Mouse (Mus musculus) cerebellum, adult 8-10 months (tissue): ENCODE data around the gene Mylk4.

ENCODE experiments used
- DNase-seq: peaks from one replicate; pipeline ENCODE4 v3.0.0; 2022

Mylk4 gene

DNA sequence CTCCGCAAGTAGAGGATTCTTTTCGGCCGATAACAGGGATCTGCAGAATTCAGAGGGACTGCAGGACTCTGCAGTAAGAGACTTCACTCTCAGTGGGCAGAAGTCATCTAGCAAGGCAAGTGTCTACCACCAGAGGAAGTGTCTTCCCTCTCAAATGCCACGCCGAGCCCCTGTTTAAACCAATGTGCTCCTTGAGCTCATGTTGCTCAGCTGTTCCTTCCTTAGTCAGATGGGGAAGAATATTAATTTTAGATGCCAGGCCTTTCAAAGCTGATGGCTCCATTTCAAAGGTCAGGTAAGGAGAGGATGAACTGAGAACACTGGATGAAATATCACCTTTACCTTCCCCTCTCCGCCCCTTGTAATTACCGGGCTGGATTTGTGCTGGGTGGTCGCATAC is at the start of gene Mylk4:
TSS of gene Mylk4 (minus strand) at position 139 of the 400 bp plus-strand sequence.
- DNase-seq, result no peak

DNA sequence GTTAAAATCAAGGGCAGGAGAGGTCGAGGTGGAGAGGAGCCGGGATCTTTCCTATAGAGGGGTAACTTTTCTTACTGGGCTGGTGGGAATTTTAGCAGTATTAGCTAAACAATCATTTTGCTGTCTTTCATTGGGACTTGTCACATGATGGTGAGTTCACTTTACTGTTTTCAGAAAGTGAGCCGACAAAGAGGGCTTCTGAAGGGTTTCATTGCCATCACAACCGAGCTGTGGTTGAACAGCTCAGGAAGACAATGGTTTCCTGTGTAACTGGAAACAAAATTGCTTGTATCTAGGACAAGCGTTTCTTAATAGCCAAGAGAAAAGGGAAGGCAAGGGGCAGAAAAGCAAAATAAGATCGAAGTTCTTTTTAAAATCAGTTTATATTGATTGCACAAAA is 49.5 kb upstream of the Mylk4 start:
- DNase-seq, result no peak

DNA sequence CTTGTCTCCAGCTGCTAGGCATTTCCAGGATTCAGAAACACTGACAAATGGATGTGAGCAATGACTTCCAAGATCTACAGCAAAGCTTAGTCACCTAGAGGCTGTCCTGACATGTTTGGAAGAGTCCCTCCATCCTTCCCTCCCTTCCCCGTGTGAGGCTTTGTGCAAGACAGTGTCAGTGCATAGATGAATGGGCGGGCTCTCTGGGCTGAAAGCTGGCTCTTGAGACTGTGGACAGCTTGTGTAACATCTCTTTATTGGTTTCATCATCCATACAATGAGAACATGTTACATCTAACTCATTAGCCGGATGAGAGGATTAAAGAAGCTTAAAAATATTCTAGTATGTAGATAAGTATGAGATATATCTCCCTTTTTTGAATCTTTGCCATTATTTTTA is 49.0 kb upstream of the Mylk4 start:
- DNase-seq, result no peak

DNA sequence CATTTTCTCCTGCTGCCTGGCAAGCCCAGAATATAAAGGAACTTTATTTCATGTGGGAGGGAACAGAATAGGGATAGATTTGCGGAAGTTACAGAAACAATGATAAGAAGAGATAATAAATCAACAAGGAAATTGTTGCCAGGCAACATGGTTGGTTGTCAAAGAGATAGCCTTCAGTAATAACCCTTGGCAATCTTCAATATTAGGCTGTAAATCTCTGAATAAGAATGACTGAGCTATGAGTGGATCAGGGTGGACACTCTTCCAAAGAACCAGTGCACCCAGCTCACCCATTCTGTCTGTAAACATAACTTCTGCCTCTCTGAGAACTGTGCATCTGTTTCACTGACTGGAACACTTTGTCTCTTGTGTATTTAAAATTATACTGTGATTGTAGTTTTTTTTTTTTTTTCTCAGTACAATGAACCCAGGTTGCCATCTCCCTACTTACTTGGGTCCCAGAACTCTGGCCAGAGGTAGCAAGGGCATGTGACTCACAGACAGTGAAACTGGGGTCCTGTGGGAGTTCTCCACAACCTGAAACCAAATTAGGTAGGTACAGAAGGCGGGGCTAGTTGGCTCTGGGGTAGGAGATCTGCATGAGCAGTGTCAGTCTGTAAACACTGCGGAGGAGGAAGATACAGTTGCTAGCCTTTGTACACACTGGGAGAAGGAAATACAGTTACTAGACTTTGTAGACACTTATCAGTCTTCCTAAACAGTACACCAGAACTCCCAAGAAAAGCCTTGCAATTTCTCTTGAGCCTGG is 47.9 kb upstream of the Mylk4 start:
- no peak for DNase-seq

DNA sequence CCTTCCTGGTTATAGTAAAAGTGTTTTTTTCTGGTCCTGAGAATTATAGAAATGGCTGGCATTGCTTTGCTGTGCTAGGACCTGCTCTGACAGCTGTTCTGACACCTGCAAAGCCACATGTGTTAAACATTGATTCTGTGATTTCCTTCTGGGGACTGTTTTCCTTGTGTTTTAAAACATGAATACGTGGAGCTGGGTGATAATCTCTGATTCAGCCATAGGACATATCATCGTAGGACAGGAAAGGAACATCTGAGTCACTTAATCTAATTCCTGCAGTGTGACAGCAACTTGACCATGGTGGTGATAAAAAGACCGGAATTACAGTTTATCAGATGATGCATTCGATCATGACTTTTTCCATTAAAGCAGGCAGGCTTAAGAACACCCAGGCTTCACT is 45.1 kb upstream of the Mylk4 start:
- no peak for DNase-seq

DNA sequence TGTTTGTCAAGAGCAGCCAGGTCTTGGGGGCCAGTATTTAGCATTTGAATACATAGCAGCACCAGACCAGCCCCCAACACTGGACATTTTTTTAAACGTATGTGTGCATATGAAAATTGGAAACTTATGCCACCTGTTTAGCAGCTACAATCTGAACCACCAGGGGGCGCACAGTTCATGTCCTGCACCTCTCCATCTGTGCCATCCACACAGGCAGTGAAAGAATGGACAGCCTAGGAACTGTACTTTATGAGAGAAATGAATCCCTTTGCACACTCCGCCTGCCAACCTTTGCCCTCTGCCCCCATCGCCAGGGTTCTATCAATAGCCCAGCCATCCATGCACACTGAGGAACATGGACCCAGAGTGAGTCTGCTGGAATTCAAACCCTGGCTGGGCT is 44.2 kb upstream of the Mylk4 start:
- peak; percentile 37 for DNase-seq

DNA sequence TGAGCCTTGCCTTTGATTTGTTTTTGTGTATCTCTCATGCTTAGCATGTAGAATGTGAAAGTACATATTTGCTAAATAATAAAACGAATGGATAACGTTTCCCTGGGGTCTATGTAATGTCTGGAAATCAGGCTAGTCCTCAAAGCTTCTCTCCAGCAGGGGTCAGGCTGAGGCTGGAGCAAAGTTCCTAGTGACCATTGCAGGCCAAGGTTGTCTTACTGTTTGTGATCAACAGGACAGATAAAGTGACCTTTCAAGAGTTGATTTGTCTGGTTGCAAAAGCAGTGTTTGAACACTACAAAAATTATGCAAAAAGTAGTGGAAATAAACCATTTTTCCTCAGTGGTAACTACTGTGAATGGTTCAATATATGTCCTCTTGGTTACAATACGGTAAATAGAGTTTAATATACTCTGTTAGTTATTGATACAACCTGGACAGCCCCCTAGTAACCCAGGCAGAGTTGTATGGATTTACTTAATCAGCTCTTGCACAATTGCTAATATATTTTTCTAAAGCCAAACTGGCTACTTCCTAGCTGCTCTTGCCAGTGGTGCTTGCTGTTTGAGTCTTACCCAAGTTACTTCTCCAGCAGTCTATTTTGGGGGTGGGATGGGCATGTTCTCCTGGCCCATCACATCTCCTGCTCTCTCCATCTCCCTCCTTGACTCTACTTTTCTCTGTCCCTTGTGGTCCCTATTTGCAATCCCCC is 43.5 kb upstream of the Mylk4 start:
- DNase-seq, result no peak

DNA sequence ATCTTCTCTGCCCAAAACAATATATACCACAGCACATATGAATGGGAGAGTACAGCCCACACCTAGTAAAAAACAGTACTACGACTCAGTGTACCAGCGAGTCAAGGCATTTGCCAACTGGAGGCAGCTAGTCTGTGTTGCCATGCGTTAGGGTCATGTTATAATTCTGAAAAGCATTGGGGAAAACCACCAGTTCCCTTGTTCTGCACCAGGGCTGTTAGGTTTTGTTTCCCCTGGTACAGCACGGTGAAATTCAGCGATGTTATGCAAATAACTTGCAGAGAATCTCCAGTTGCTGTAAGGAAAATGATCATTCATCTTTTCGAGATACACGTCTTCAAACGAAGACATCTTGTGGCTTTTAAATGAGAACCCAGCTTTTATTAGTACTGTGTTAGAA is 41.8 kb upstream of the Mylk4 start:
- DNase-seq, result no peak

DNA sequence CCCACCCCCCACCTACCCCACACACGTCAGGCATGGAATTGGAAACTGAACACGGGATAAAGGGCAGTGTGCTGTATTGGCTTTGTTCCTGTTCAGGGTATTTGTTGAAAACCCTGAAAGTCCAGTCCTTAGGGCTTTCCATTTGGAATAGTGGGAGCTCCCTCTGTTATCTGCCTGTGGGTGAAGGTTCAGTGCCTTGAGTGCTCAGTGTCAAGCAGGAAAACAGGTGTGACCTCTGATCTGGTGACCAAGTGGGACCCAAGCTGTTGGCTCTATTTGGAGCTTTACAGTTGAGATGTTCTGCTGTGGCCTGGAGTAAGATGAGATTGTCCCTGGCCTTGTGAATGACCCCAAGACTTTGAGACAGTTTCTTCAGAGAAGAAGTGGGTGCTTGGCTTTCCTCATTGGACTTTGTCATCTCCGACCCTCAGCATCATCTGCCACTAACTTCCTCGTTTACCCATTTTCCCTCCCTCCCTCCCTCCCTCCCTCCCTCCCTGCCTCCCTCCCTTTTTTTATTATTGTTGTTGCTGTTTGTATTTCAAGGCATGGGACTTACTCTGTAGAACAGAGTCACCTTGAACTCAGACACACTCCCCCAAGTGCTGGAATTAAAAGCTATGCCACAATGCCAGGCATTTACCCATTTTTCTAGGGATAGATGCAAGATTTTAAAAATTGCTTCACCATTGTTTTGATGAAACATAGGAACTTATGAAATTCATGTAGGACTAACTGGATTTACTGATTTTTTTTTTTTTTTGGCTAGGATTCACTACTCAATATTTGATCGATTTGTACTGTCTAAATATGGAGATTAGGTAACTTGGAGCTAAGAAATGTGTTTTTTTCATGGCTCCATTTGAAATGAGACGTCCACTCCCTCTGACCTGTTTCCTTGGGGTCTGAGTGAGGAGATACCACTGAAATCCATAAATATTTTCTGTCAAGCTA is 40.9 kb upstream of the Mylk4 start:
- no peak for DNase-seq

DNA sequence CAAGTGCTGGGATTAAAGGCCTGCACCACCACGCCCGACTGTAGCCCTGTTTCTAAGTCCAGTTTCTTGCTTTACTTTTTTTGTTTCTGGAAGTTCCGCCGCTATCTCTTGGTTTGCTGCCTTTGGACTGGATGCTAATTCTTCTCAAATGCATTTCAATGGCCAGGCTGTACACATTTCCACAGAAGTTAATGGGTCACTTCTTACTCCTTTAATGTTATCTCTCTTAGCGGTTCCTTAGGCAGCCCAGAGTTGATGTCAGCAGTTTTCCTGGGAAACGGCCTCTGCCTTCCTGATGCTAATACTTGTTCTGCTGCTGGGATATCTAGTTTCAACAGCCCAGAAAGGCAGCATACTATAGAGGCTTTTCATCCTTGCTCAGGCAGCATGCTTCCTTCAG is 39.4 kb upstream of the Mylk4 start:
- no peak for DNase-seq

DNA sequence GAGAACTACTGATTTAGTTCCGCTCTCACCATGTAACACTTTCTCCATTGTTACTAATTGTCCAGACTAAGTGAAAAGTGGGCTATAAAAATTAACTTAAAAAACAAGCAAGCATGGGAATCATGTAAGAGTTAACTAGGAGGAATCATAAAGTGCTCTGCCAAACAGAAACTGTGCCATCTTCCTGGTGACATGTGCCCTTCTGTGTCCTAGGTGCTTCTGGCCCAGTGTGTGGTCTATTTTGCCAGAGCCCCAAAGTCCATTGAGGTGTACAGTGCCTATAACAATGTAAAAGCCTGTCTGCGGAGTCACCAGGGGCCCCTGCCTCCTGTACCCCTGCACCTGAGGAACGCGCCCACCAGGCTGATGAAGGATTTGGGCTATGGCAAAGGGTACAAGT is 37.9 kb upstream of the Mylk4 start:
- no peak for DNase-seq

DNA sequence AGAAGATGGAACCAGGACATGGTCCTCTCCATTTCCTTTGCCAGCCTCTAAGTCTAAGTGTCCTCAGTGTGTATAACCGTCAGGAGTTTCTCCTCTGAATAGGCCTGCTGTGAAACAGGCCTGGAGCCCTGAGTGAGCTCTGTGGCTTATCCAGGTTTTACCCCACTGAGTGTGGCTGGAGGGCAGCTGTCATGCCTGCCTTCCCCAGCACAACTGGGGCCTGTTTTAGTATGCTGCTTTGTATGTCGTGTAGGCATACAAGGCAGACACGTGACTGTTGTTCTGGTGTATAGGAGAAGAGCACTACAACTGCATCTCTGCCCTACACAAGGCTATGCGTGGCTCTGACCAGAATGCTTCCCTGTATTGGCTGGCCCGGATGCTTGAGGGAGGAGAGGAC is 36.2 kb upstream of the Mylk4 start:
- DNase-seq, result no peak

DNA sequence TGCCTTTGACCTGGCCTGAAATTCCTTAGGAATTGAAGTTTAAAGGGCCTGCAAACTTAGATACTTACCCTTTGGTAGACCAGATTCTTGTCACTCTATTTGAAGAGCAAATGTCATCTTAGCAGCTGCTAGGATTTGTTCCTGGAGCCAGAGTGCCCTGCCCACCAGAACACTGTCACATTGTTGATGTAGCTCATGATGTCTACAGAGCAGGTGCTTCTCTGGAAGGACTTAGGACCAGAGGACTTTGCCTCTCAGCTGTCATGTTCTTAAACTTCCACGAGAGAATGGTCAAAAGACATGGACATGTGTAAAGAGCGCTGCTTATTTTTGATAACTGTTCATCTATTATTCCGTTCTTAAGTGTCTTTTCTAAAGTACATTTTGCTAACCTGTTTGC is 35.5 kb upstream of the Mylk4 start:
- no peak for DNase-seq

DNA sequence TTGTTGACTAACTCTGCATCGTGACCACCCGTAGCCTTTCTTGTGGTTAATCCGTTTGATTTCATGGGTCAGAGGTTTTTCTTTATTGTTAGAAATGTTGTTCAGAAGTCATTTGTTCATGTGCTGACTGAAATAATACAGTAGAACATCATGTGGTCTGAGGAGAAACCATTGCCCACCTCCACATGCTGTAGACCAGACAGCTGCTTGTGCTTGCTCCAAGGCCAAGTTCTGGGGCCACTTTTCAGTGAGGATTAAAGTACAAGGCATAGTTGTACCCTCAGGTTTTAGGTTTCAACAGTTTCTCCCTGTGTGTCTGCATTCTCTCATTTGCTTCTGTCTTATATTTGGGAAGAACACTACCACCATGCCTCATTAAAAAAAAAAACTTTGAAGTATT is 23.9 kb upstream of the Mylk4 start:
- no peak for DNase-seq

DNA sequence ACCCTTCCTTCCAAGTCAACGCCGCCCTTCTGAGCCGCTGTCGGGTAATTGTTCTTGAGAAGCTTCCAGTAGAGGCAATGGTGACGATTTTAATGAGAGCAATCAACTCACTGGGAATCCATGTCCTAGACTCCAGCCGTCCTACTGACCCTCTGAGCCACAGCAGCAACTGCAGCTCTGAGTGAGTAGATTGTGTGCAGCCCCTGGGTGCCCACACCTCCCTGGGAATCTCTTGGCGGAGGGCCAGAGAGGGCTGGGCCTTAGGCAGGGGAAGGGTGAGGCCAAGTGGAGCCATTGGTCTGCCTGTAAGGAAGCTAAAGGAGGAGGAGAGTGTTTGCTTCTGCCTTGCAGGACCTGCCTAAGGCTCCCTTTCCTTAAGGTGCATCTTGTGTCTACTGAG is 23.1 kb upstream of the Mylk4 start:
- no peak for DNase-seq

DNA sequence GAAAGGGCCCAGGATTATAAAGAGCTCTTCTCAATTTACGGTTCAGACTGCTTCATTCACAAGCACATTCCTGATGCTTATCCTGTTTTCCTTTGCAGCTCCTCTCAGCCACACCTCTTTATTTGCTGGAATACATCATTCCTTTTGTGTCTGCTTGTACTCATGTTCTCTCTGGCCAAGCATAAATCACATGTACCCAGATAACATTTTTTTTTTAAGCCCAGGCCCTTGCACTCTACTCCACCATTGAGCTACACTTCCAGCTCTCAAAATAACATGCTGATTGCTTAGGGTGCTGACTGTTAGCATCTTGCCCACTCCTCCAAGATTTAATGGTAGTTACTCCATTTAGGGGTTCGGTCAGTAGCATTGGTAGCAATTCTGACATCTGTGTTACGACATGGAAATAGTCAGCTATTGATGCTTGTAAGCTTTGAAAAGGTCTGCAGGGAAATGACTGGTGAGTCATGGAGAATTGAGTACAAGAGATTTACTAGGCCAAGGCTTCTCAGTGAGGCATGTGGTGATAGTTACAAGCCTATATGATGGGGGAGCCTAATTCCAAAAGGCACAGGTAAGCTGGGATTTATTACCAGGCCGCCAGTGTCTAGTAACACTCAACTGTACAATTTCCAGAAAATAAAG is 20.1 kb upstream of the Mylk4 start:
- no peak for DNase-seq

DNA sequence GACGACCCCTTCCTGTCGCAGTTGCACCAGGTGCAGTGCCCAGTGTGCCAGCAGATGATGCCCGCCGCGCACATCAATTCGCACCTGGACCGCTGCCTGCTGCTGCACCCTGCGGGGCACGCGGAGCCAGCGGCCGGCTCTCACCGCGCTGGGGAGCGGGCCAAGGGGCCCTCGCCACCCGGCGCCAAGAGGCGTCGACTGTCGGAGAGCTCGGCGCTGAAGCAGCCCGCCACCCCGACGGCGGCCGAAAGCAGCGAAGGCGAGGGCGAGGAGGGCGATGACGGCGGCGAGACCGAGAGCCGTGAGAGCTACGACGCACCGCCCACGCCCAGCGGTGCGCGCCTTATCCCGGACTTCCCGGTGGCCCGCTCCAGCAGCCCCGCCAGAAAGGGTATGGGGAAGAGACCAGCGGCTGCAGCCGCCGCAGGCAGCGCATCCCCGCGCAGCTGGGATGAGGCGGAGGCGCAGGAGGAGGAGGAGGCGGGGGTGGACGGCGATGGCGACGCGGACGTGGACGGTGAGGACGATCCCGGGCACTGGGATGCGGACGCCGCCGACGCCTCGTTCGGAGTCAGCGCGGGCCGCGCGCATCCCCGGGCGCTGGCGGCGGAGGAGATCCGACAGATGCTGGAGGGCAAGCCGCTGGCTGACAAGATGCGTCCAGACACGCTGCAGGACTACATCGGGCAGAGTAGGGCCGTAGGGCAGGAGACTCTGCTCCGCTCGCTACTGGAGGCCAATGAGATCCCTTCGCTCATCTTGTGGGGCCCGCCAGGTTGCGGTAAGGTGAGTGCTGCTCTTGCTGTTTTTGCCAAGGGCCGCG is 18.7 kb upstream of the Mylk4 start, which contains the start of gene D930007J09Rik:
TSS of gene D930007J09Rik (minus strand) at position 591 of the 823 bp plus-strand sequence.
- DNase-seq, result peak; percentile 51

DNA sequence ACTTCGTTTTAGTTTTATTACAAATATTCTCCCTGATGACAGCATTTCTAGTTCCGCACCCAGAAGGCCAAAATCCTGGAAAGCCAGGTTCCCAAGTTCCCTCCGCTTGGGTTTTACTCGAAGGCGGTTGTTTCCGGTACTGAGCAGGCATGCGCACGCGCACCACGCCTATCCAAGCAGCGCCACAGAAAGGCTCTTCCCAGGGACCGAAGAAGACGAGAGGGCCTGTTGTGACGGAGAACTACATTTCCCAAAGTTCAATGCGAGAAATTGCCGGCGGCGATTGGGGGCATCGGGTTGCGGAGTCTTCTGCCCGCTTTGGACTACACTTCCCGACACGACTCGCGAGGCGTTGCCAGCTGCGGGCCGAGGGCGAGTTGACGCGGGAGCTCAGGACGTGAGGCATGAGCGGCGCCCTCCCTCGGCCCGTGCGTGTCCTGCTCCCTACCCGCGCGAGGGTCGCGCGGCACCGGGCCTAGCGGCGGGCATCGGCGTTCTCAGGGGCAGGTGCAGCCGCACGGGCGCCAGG is 18.0 kb upstream of the Mylk4 start, which contains the start of gene Wrnip1:
TSS of gene Wrnip1 (plus strand) at position 346 of the 529 bp plus-strand sequence.
- DNase-seq, result peak; percentile 97

DNA sequence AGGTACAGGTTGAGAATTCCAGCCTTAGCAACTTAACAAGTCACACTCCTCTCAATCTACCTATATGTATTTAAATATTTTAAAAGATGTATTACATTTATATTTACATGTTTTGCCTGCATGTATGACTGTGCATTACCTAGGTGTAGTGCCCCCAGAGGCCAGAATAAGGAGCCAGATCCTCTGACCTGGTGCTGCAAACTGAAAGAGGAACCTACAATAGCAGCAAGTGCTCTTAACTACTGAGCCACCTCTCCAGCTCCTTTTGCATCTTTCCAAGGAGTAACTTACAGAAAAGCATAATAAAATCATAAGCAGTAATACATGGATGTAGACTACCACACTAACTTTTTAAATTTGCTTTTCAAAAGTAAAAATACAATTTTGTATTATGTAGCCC is 17.1 kb upstream of the Mylk4 start:
- DNase-seq, result no peak

DNA sequence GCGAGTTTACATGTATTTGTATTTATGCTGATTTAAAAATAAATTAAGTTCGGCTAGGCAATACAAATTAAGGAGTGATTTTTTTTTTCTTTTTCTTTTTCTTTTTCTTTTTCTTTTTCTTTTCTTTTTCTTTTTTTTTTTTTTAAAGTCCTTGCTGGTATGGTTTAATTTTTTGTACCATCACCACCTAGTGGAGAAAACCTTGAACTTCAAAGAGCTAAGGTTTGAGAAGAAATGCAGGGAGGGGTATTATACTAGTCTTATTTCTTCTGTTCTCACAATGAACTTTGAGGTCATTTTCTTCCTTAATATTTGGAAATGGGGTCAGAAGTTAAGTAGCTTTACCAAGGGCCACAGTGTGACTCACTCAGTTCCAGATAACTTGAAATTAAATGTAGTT is 15.4 kb upstream of the Mylk4 start:
- DNase-seq, result no peak

DNA sequence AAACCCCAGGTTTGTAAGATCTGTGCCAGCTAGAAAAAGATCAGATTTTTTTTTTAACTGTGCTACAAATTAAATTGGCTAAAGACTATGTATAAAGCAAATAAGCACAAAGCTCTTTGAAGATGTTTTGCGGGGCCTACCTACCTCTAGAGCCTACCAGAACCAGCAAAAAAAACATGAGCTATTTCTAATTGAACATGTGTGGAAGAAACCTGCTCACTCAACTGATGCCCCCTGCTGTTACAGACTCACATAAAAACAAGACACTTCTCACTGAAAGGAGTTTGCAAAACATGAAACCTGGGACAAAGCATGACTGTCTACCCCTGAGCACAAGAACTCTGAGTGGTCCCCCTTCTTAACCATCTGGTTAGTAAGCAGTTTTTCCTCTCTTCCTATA is 13.3 kb upstream of the Mylk4 start:
- DNase-seq, result no peak

DNA sequence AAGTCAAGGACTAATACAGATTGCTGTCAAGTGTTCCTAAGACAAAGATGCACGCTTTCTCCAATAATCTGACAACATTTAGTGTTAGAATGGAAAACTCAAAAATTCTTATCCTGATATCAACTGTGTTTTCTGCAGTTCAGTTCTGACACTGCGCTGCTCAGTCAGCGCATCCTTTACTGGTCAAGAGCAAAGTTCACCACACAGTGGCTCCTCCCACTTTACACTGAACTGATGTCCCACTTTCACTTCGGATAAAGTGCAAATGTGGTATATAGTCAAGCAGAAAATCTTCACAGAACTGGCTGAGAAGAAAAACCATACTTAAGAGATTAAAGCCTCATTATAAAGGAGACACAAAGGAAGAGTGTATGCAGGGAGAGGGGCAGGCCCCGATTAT is 11.4 kb upstream of the Mylk4 start:
- no peak for DNase-seq
